Mouse (Mus musculus): ENCODE results near the gene Gm597.

The Gm597 gene

GRCm38 (mm10) chr1:28780152-28780551 lies at the start of gene Gm597:
Gene Gm597 (minus strand): TSS chr1:28780252.
- DNase-seq (ENCODE audit: low read depth, low spot score) = no peak

- DNase-seq (ENCODE audit: low read depth, low spot score) = no peak
These were observed 27.6 kb upstream of the Gm597 start for GRCm38 (mm10) chr1:28807689-28808088.

- no peak for DNase-seq (ENCODE audit: low read depth, low spot score)
These were observed 26.6 kb upstream of the Gm597 start for GRCm38 (mm10) chr1:28806618-28807017.

GRCm38 (mm10) chr1:28800881-28801280 lies 20.8 kb upstream of the Gm597 start:
- DNase-seq (ENCODE audit: low read depth, low spot score) = no peak
